Mouse (Mus musculus) forebrain, embryonic 13.5 days (tissue): ENCODE data around the gene Gm21244. TPM values are rescaled to one million over a fixed set of nuclear protein-coding genes. Genes with fewer than 3 reads are reported as not detected.
"Not testable (repeated sequence)": the region's sequence is repeated elsewhere in the genome, so short reads cannot be mapped to it uniquely, and the experiment has no call there.

ENCODE experiments used
- ATAC-seq: fragments of 200-750 bp; cut with Nextera tagmentation; 2 replicates; pipeline ENCODE4 v1.8.0; 2017
- H3K27ac ChIP-seq: fragments of 300-500 bp; sonication (generic); 2 replicates; pipeline ENCODE4 v1.5.1; 2015; ENCODE audit warnings: inconsistent platforms, mild to moderate bottlenecking, moderate library complexity
- H3K27me3 ChIP-seq: fragments of 300-500 bp; sonication (generic); 2 replicates; pipeline ENCODE4 v1.6.1; 2015; ENCODE audit warnings: mild to moderate bottlenecking, inconsistent platforms
- H3K36me3 ChIP-seq: fragments of 300-500 bp; sonication (generic); 2 replicates; pipeline ENCODE4 v1.6.1; 2015; ENCODE audit warnings: mild to moderate bottlenecking, inconsistent platforms; ENCODE audit not compliant: poor library complexity, severe bottlenecking
- H3K4me1 ChIP-seq: fragments of 300-500 bp; sonication (generic); 2 replicates; pipeline ENCODE4 v1.6.1; 2015; ENCODE audit warnings: inconsistent platforms
- H3K4me2 ChIP-seq: fragments of 300-500 bp; sonication (generic); 2 replicates; pipeline ENCODE4 v1.6.1; 2015; ENCODE audit warnings: inconsistent platforms, mild to moderate bottlenecking, moderate library complexity
- H3K4me3 ChIP-seq: fragments of 300-500 bp; sonication (generic); 2 replicates; pipeline ENCODE4 v1.5.1; 2015; ENCODE audit warnings: mild to moderate bottlenecking, inconsistent platforms
- H3K9ac ChIP-seq: fragments of 300-500 bp; sonication (generic); 2 replicates; pipeline ENCODE4 v1.6.1; 2015; ENCODE audit warnings: mild to moderate bottlenecking, inconsistent platforms
- H3K9me3 ChIP-seq: fragments of 300-500 bp; sonication (generic); replicated peaks from 2 replicates; pipeline ENCODE4 v1.6.1; 2016; ENCODE audit warnings: inconsistent platforms
- WGBS: fragments of 180-500 bp; shearing (Covaris S2); methylation state at CpG from one replicate; pipeline ENCODE4 v1.1.7; 2015; 5-methylcytosine and 5-hydroxymethylcytosine counted together
- polyA plus RNA-seq: library from polyadenylated mRNA; unstranded; fragments of >200 nt; fragmentation: Nextera tagmentation; extraction: Ambion mirVana; gene quantifications from 2 replicates; pipeline ENCODE4 v1.2.1, GENCODE M21; 2015

Gm21244 gene
- not detected in 2 replicates for polyA plus RNA-seq

DNA sequence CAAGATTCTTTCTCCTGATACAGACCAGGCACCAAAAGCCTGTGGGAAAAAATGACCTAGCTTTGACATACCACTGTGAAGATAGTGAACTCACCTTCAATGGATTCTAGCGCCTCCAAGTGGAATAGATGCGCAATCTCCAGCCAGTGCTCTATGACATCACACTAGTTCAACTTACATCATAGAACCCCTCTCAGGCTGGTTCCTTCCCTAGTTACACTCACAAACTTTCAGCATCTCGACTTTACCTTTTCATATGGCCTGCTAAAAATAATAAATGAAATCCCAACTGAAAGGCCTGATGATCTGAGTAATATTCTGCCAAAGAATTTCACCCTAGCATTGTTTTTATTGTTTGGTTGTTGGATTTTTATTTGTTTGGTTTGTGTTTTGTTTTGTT is at the start of gene Gm21244:
Gm21244 (minus strand) TSS at position 101 of the 400 bp plus-strand sequence.
- not testable (repeated sequence) for H3K9me3 ChIP-seq, H3K9ac ChIP-seq, H3K4me1 ChIP-seq, H3K36me3 ChIP-seq, H3K4me2 ChIP-seq, H3K4me3 ChIP-seq, ATAC-seq, H3K27me3 ChIP-seq, H3K27ac ChIP-seq
- WGBS = no CpG with 5 or more reads among the region's 3 CpGs

Other genes starting within 250 kb of the Gm21244 start
- not detected in 2 replicates for gene Gm28998, start 84.5 kb upstream of the Gm21244 start, polyA plus RNA-seq
- gene Gm21788, start 235.7 kb upstream of the Gm21244 start, polyA plus RNA-seq = not detected in 2 replicates